Mouse (Mus musculus) cortical plate, adult 2 months (tissue): ENCODE data around the gene Slc2a5. TPM values are rescaled to one million over a fixed set of nuclear protein-coding genes. Genes with fewer than 3 reads are reported as not detected.

ENCODE experiments used
- H3K27ac ChIP-seq: fragments of 200-500 bp; 2 replicates; pipeline ENCODE4 v1.5.1; 2012; ENCODE audit warnings: low read length, control low read depth, inconsistent platforms; ENCODE audit not compliant: insufficient read depth
- H3K4me1 ChIP-seq: fragments of 200-500 bp; 2 replicates; pipeline ENCODE4 v1.6.1; 2011; ENCODE audit warnings: low read length; ENCODE audit not compliant: control insufficient read depth, insufficient read depth
- H3K4me3 ChIP-seq: fragments of 200-500 bp; 2 replicates; pipeline ENCODE4 v1.5.1; 2011; ENCODE audit warnings: mild to moderate bottlenecking, low read length, control low read depth; ENCODE audit not compliant: insufficient read depth
- CTCF ChIP-seq: fragments of 200-500 bp; IDR thresholded peaks from 2 replicates; pipeline ENCODE4 v1.5.1; 2011; ENCODE audit warnings: mild to moderate bottlenecking, control low read depth, low read length; ENCODE audit not compliant: insufficient read depth; ENCODE audit errors: extremely low read depth
- POLR2A ChIP-seq: fragments of 200-500 bp; IDR thresholded peaks from 2 replicates; pipeline ENCODE4 v1.6.1; 2011; ENCODE audit warnings: mild to moderate bottlenecking, low read length, control low read depth; ENCODE audit not compliant: insufficient read depth; ENCODE audit errors: extremely low read depth
- polyA plus RNA-seq: library from polyadenylated mRNA; depleted of rRNA; stranded (reverse); fragments of >200 nt; gene quantifications from 2 replicates; pipeline ENCODE4 v1.2.3, GENCODE M21; 2012

Gene Slc2a5
- polyA plus RNA-seq, 1 experiment, result 9.3 TPM

DNA sequence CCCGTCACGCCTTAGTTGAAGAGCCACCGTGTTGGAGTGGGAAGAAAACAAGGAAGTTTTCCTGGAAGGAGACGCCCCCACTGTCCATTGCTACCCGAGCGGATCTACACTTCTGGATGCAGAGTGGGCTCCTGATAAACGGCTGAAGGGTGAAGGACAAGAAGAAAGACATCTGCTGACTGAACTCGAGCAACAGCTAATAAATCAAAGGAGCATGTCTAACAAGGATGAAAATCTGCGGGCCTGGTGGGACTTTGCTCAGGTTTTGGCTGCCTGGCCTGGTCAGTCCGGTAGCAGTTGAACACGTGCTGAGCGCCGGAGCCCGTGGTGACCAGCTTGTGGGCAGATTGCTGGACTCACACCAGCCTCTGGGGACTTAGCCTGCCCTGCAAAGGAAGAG lies 557 bp downstream of the Slc2a5 start:
- TF ChIP-seq POLR2A, result no peak
- no peak for TF ChIP-seq CTCF
- no peak overlapping the region for H3K27ac ChIP-seq

DNA sequence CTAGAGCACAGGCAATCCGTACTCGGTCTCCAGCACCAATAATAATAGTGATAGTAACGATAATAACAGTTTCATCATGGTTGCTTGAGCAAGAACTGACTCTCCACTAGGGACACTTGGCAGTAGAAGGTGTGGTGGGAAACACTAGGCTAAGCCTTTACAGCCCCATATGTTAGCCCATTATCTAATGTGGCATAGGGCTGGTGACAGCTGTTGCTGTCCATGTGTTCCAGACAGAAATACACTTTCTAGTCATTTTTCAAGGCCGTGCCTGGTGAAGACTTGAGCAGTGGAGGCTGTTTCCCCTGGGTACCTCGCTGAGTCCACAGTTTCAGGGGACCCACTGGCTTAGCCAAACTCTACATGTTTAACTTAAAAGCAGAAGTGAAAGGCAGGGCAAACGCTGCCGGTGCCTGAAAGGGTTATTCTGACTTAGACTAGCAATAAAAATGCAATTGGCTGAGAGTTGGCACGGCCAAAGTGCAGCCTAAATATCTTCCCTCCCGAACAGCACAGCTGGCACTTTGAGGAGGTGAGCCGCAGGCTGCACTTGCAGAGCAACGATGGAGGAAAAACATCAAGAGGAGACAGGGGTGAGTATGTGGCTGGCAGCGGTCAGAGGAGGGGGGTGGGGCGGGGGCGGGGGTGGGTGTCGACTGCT lies 1.2 kb downstream of the Slc2a5 start:
- Histone ChIP-seq H3K4me3 (no peak overlapping the region), H3K4me1 (peaks cover 2% of the 10 kb centered on the region), H3K27ac (no peak overlapping the region)
- TF ChIP-seq CTCF (no peak), POLR2A (no peak)

More for the DNA sequence above, 557 bp downstream of the Slc2a5 start:
- Histone ChIP-seq H3K4me3 (no peak overlapping the region), H3K4me1 (peaks cover 2% of the 10 kb centered on the region)

DNA sequence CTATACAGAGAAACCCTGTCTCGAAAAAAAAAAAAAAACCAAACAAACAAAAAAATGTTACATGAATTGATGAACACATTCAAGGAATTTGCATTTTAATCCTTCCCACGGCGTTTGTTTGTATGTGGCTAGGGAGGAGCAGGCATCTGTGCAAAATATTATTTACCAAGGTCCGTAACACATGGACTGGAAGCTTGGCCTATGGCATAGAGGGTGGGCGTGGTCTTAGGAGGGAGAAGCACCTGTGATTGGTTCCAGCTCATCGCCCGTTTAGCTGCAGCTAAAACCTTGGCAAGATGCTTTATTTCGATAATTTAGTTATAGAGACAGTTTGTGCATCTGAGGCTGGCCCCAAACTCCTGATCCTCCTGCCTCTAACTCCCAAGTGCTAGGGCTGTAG lies 2.3 kb downstream of the Slc2a5 start:
- Histone ChIP-seq H3K27ac (no peak overlapping the region), H3K4me1 (peaks cover 2% of the 10 kb centered on the region), H3K4me3 (no peak overlapping the region)
- TF ChIP-seq POLR2A (no peak), CTCF (no peak)

DNA sequence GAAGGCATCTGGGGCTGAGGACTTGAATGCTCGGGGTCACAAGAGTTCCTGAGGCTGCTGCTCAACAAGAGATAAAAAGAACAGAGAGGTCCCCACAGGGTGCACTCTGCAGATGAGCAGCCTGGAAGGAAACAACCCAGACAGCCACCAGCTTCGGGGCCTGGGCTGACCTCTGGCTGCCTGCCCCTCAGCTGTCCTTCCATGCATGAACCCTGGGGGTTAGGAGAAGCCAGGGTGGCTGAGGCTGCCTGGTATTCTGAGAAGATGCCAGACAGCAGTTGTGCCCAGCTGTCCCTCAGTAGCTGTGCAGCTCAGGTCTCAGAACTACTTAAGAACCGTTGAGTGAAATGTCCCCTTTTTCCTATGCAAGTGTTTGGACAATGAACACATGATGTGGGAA lies 3.4 kb downstream of the Slc2a5 start:
- Histone ChIP-seq H3K4me3 (no peak overlapping the region), H3K4me1 (no peaks in the 10 kb centered on the region; the same call in 1 of the 2 replicates), H3K27ac (no peak overlapping the region)
- TF ChIP-seq POLR2A, result no peak

DNA sequence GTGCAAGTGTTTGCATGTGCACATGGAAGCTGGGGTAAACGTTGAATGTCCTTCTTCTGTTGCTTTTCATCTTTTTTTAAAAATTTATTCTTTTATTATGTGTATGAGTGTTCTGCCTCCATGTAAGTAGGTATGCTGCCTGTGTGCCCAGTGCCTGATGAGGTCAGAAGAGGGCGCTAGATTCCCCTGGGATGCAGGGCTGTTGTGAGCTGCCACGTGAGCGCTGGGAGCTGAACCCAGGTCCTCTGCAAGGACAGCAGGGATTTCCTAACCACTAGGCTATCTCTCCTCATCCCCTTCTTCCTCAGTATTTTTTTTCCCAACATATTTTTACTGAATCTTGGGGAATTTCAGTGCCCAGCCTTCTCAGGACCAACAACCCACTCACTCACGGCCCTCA lies 7.3 kb downstream of the Slc2a5 start:
- H3K4me3 ChIP-seq, result no peak overlapping the region
- TF ChIP-seq POLR2A, result no peak
- no peak for TF ChIP-seq CTCF

DNA sequence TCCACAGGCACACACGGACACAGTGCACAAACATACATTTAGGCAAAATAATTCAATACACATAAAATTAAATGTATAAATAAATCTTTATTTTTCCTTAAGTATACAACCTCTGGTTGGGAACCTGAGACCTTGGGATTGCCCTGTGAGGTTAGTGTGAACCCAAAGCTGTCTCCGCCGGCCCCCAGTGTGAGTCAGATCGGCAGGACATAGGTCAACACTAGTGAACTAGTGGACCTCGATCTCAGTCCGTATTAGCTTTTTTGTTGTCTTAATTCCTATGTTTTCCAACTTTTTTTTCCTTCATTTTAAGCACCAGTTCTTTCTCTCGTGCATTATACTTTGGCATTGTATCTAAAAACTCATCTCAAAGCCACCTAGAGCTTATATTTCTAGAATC lies 8.8 kb downstream of the Slc2a5 start:
- H3K27ac ChIP-seq, result no peak overlapping the region
- H3K4me1 ChIP-seq, result no peaks in the 10 kb centered on the region
- TF ChIP-seq CTCF, result no peak
- TF ChIP-seq POLR2A, result no peak
- H3K4me3 ChIP-seq, result no peak overlapping the region

More for the DNA sequence above, 7.3 kb downstream of the Slc2a5 start:
- H3K27ac ChIP-seq, result no peak overlapping the region
- no peaks in the 10 kb centered on the region for H3K4me1 ChIP-seq

DNA sequence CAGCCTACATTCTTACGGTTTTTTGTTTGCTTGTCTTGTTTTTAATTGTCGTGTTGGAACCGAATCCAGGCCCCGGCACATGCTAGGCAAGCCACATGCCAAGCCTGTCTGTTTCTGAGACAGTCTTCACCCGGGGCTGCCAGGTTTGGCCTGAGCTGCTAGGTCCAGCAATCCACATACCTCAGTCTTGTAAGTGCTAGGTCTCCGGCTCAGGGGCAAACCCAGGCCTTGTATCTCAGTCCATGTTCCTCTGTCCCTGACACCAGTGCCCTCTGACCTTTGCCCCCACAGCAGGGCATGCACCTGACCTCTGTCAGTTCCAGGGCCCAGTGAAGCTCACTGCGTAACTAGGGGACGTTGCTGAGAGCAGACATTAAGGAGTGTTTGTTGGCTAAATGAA lies 9.5 kb downstream of the Slc2a5 start:
- no peak overlapping the region for H3K27ac ChIP-seq
- no peak for TF ChIP-seq CTCF
- no peak for TF ChIP-seq POLR2A
- H3K4me3 ChIP-seq, result no peak overlapping the region
- no peaks in the 10 kb centered on the region for H3K4me1 ChIP-seq

DNA sequence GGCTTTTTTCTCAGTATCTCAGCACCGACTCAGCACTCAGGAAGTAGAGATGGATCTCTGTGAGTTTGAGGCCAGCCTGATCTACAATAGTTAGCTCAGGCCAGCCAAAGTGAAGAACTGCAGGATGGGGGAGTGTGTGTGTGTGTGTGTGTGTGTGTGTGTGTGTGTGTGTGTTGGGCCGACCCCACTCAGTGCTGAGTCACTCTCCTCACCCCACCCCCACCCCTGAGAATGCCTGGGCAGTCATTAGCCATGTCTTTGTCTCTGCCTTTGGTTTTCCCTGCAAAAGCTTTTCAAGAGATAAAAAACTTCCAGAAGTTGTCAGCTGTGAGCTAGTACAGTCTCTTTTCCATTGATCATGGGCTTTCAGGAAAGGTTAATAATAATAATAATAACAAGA lies 11.6 kb downstream of the Slc2a5 start:
- H3K4me1 ChIP-seq, result no peaks in the 10 kb centered on the region
- TF ChIP-seq CTCF (no peak), POLR2A (no peak)
- no peak overlapping the region for H3K4me3 ChIP-seq
- H3K27ac ChIP-seq, result no peak overlapping the region

DNA sequence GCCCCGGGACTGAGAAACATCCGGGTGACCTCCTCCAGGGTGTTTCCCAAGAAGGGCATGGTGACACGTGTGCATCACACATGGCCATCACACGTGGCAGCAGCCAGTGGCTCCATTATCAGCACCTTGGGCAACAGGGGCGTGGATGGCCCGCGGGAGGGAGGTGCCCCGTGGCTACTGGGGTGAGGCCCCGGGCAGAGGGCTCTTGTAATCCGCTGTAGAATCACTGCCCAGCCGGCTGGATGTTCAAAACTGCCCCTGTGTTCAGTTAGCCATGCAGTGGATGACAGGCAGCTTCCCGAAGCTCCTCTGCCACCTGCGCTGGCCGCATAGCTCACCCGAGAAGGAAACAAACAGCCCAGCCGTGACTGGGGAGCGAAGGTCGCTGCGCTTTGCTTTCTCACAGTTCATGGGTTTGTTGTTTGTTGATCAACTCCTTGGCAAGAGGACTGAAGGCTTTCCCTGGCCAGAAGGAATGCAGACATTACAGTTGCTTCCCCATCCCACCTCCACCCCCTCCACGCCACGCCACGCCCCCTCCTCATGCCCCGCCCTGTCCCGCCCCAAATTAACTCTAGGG lies 13.7 kb downstream of the Slc2a5 start:
- Histone ChIP-seq H3K27ac (no peak overlapping the region), H3K4me1 (no peaks in the 10 kb centered on the region), H3K4me3 (no peak overlapping the region)
- TF ChIP-seq POLR2A, result no peak
- TF ChIP-seq CTCF, result no peak

DNA sequence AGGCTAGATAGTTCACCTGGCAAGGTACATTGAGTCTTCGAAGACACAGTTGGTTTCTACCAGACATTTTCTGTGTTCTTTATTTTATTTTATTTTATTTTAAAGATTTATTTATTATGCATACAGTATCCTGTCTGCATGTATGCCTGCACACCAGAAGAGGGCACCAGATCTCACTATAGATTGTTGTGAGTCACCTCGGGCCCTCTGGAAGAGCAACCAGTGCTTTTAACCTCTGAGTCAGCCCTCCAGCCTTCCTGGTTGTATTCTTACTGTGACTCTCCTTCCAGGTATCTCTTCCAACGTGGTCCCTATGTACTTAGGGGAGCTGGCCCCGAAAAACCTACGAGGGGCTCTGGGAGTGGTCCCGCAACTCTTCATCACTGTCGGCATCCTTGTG lies 16.2 kb downstream of the Slc2a5 start:
- Histone ChIP-seq H3K4me3 (no peak overlapping the region), H3K27ac (no peak overlapping the region), H3K4me1 (no peaks in the 10 kb centered on the region)
- no peak for TF ChIP-seq POLR2A

DNA sequence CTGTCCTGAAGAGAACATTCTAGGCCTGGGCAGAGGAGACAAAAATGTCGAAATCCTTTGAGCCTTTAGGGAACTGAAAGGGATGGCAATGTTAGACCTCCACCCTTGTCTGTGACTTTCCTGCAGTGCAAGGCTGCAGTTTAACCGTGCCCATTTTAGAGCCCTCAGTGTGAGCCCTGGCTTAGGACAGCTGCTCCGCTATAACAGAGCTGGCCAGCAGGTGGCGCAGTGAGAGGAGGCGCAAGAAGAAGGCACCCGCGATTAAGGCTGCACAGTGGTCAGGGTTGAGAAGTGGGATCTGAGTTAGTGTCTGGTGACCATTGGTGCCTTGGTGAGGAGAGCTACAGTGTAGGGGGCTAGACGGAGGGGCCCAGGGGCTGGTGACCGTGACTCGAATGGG lies 17.6 kb downstream of the Slc2a5 start:
- Histone ChIP-seq H3K4me1 (no peaks in the 10 kb centered on the region), H3K27ac (no peak overlapping the region), H3K4me3 (no peak overlapping the region)
- no peak for TF ChIP-seq POLR2A
- TF ChIP-seq CTCF, result peak; percentile 93
